Mouse (Mus musculus) c-Kit-positive CD71-positive TER-119-positive erythroid progenitor cells, embryonic 14.5 days (primary cell): Measurements from ENCODE around the gene Tiprl.

Experiments used
- DNase-seq: peaks from one replicate; pipeline ENCODE4 v3.0.0-alpha.2; 2013; ENCODE audit warnings: low spot score

Gene Tiprl

DNA sequence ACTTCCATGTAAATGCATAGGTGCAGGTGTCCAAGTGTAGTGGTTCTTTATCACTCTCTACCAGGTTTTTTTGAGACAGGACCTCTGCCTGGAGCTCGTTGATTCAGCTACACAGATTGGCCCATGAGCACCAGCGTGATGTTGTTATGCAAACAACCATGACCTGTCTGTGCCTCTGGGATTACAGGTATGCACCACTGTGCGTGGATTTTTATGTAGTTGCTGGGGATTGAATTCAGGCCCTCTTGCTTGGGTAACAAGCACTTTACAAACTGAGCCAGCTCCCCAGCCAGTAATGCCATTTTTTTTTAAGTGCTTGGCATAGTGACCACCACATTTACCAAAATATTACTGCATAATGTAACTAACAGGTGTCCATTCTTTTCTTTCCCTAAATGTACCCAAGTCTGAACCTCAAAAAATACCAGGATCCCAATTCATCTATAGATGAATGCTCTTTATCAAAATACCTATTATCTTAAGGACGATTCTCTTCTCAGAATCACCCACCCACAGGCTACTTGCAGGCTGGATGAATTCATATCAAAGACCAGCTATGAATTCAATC lies 35.3 kb downstream of the Tiprl start:
- no peak for DNase-seq

DNA sequence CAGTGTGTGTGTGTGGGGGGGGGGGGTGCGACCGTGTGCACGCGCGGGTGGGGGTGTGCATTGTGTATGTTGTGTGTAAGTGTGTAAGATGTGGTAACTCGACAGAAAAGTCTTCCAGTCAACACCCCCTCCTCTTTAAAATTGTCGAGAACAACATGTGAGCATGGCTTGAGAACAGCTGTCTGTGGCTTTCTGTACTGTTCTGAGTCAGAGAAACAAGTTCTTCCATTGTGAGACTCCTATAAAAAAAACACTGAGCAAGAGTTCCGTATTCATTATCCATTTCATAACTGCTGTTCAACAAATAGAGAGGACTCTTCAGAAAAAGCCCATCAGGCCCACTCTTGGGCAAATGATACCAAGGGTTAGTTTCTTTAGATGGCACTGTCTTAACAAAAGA lies 36.0 kb downstream of the Tiprl start:
- DNase-seq, result no peak

GRCm38 (mm10) chr1:165199639-165200038 lies 37.2 kb downstream of the Tiprl start:
- DNase-seq, result no peak

- DNase-seq, result no peak
These were observed 37.8 kb downstream of the Tiprl start for GRCm38 (mm10) chr1:165198951-165199350.

DNA sequence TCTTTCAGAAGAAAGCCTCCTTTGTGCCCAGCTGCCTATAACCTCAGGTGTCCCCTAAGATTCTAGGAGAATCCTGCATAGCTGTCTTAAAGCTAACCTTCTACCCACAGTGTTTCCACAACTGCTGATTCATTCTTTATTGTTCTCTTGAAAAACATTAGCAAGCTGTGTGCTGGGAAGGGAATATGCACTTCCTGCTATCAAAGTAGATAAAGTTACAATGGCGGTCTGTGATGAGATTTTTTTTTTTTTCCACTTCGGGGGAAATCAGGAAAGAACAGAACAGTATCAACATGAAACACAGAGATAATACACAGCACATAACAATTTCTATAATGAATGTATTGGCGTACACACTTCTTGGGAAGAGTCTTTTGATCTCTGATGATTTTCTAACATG lies 38.9 kb downstream of the Tiprl start:
- no peak for DNase-seq

DNA sequence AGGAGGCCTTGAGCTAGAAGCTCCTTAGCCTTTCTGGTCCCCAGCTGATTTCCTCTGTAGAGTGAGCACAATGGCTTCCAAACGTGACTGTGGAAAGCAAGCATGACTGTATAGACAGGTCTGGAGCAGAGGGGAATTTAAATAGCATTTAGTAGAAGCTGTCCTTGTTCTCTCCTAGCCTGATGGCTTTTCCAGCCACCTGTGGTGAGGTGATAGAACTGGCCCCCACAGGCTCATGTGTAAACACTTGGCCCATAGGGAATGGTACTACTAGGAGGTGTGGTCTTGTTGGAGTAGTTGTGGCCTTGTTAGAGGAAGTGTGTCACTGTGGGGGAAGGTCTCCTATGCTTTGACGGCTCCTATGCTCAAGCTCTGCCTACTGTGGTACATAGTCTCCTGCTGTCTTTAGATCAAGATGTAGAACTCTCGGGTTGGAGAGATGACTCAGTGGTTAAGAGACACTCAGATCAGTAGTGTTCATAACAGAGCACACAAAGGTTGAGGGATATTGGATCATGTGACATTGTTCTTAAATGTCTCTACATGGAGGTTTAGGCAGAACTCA lies 41.3 kb downstream of the Tiprl start:
- no peak for DNase-seq

- DNase-seq, result no peak
These were observed 42.2 kb downstream of the Tiprl start for GRCm38 (mm10) chr1:165194662-165195013.

DNA sequence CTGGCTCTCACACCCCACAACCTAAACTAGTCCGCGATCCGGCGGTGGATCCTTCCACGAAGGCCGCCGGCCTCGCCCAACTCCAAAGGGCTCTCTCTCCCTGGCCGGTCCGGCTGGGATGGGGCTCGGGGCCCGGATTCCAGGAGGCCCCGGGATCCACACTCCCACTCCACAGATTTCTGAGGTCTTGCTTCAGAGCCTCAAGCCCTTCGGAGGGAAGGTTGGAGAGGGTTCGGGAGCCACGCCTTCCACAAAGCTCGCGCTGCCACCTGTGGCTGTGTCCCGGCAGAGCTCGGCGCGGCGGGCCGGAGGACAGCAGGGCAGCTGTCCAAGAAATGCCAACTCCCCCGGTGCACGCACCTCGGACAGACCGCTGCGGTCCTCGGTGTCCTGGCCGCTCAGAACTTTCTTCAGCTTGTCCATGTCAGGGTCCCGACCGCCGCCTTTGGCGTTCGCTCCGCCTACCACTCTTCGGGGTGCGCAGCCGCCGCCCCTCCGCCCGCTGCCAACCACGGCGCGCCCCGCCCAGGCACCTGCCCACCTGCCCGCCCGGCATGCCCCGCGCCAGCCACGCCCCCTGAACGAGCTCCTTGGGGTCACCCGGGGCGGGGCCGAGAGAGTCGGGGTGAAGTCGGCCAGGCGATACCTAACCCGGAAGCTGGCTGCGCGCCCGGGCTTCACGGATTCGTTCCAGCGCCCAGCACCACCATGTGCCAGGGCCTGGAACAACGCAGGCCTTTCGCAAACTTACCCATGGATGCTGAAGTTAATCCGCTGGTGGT lies 42.7 kb downstream of the Tiprl start, which contains the start of gene Sft2d2:
Gene Sft2d2 (minus strand): TSS at position 559 of the 782 bp plus-strand sequence.
- DNase-seq, result peak; percentile 87

- DNase-seq, result peak; percentile 36
These were observed 43.4 kb downstream of the Tiprl start for GRCm38 (mm10) chr1:165193426-165193825.

- DNase-seq, result no peak
These were observed 44.0 kb downstream of the Tiprl start for GRCm38 (mm10) chr1:165192714-165193264.

DNA sequence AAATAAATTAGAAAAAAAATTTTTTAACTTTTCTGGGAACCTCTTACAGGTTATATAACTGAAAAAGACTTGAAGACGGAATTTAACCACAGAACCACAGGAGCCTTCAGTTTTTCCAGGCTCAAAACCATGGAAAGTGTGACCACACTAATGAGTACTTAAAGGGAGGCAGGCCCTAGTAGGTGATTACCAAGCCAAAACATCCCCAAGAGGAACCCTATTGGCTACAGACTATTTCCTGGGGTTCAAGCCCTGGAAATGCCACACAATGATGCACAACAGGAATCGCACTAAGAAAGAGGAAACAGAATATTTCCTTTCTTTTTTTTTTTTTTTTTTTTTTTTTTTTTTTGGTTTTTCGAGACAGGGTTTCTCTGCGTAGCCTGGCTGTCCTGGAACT lies 44.7 kb downstream of the Tiprl start:
- no peak for DNase-seq

GRCm38 (mm10) chr1:165191611-165192010 lies 45.2 kb downstream of the Tiprl start:
- no peak for DNase-seq

DNA sequence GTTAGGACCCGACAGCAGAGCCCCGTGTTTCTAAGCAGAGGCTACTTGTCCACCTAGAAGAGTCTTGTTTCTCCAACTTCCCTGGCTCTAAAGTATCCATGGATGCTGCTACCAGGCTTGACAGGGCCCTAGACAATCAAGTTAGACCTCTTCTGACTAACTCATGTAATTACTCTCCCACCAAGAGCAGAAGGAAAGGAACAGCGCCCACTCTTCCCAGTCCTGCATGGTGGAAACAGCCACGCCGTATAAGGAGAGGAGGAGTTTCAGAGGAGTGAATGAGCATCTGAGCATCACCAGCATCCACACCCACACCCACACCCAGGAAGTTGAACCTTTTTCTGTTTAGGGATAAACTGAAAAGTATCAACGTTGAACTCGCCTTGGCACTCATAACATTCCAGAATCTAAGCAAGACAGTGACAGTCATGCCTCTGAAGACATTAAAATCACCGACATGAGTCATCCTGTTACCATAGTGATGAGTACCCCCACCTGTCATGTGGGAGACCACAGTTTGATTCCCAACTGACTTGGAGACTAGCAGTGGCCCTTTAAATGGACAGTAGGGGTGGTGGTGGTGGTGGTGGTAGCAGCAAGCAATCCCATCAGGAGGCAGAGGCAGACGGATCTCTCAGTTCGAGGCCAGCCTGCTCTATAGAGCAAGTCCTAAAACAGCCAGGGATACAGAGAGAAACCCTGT lies 46.1 kb downstream of the Tiprl start:
- DNase-seq, result no peak

GRCm38 (mm10) chr1:165190068-165190467 lies 46.7 kb downstream of the Tiprl start:
- DNase-seq, result no peak

- DNase-seq, result no peak
These were observed 47.8 kb downstream of the Tiprl start for GRCm38 (mm10) chr1:165188806-165189580.

GRCm38 (mm10) chr1:165187357-165187756 lies 49.4 kb downstream of the Tiprl start:
- no peak for DNase-seq

GRCm38 (mm10) chr1:165186491-165186890 lies 50.3 kb downstream of the Tiprl start:
- no peak for DNase-seq

DNA sequence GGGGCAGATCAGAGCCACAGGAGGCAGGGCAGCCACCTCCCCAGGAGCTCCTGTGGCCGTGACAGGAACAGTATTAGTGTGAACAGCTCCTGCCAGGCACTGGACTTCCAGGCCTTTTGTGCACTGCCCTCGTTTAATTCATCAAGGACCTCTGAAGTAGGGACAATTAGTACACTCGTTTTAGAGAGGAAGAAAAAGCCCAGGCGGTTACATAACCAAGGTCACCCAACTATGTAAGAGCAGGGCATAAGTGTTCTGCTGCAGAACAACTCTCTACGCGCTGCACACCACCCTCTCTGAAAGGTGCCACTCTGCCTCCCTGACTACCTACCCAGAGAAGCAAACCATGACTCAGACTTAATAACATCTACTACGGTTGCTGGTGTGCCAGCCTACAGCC lies 51.7 kb downstream of the Tiprl start:
- no peak for DNase-seq

DNA sequence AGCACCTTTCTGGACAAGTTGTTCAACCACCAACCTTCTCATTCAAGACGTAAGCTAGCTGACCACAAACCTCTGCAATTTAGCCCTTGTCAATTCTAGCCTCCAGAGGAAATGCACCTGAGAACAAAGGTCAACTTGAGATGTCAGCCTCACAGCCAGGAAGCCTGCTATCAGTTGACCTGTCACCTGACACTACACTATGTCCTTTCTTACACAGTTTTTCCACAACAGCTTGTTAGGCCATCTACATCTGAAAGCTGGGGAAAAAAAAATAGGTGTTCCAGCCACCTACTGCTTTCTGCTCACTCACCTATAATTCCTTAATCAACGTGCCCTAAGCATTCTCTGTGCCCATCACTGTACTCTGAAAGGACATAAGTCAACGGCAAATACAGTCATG lies 52.6 kb downstream of the Tiprl start:
- DNase-seq, result no peak

- no peak for DNase-seq
These were observed 53.4 kb downstream of the Tiprl start for GRCm38 (mm10) chr1:165183400-165183799.

- no peak for DNase-seq
These were observed 57.5 kb downstream of the Tiprl start for GRCm38 (mm10) chr1:165179321-165179720.

DNA sequence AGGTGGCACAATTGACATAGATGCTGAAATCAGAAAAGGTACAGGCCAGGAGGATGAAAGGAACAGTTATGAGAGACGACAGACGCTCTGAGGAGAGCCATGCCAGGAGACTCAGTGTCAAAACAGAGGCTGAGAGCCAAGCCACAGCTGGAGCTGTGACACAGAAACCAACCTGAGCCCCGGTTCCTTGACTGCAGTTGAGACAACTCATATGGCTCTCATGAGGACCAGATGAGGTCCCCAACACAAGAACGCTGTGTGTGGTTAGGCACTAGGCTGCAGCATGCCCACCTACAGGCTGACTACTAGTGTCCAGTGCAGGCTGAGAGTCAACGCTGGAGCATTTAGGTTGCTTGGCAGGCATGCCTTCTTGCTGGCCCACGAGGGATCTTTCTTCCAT lies 58.7 kb downstream of the Tiprl start:
- no peak for DNase-seq
